8 mouse cellular contexts compared by ENCODE assay signal in the genomic region with DNA sequence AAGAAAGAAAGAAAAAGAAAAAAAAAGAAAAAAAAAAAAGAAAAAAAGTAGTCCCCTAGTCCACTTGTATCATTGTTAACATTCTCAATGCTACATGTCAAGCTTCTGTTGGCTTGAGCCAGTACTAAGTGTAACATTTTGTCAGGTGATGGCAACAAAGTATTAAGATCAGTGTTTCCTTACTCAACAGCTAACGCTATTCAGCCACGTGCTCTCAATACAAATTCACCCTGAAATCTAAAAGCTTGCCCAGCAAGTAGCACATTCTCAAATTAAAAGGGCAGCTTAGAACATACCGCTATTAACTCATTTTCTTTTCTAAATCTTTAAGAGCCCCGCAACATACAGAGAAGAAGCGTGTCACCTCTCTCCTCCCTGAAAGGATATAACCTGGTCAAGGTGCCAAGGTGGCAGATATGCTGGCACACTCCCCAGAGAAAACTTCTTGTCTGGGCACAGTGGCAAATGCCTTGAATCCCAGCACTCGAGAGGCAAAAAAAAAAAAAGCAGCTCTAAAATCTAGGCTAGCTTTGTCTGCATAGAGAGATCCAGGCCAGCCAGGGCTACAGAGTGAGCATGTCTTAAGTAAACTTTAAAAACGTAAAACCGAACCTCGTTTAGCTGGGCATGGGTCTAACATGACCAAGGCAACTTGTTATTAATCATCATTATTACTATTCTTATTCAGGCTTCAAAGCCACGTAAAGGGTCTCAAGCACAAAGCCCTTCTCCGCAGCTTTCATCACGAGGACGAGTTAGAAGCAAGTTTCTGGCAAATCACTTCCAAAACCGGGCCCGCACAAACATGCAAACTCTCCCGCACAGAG. TPM values are rescaled to one million over a fixed set of nuclear protein-coding genes. Genes with fewer than 3 reads are reported as not detected.
DNase-seq lines count a peak whose midpoint lies in the region; ATAC-seq and TF ChIP-seq lines count a peak whose summit lies in the region.

No protein-coding gene starts in this region.

- TF ChIP-seq EP300 in MEL (IDR thresholded peaks at IDR 0.05; ENCODE audit: low read depth in 1 of 2, low read length in 2 of 2): no peak

- H3K36me3 ChIP-seq in C2C12 (ENCODE audit: control insufficient read depth, insufficient read depth) (peaks cover 35% of the 10 kb centered on the region), MEL (ENCODE audit: control insufficient read depth in 1 of 2, insufficient read depth in 2 of 2, low read length in 2 of 2) (peaks cover 12 to 34% of the 10 kb centered on the region in 2 experiments)
- peaks cover 10% of the 10 kb centered on the region for H3K36me3 ChIP-seq in kidney, embryonic 16.5 days (ENCODE audit: insufficient read depth, low read length)

- no peaks in the 10 kb centered on the region for H3K9me3 ChIP-seq in MEL (replicated peaks; ENCODE audit: insufficient read depth, low read length)
- no peaks in the 10 kb centered on the region for H3K9me3 ChIP-seq in kidney, embryonic 16.5 days (ENCODE audit: low read length)

- H3K27me3 ChIP-seq in C2C12 (ENCODE audit: control insufficient read depth, insufficient read depth, insufficient read length) (no peaks in the 10 kb centered on the region), MEL (ENCODE audit: control insufficient read depth in 1 of 2, insufficient read depth in 2 of 2, low read length in 2 of 2) (no peaks in the 10 kb centered on the region)
- H3K27me3 ChIP-seq in kidney, embryonic 16.5 days (ENCODE audit: insufficient read depth, low read length): no peaks in the 10 kb centered on the region

- H3K4me2 ChIP-seq in kidney, embryonic 16.5 days (replicated peaks; ENCODE audit: low read depth, low read length): peak overlapping the region; percentile 89

- ATAC-seq in kidney, embryonic 16.5 days (ENCODE audit: low FRiP score, low TSS enrichment): peak; percentile 11; the same call in 1 of the 2 replicates

- WGBS in kidney, embryonic 16.5 days: under 1% methylated on average over 16 of the region's 16 CpGs

- peak overlapping the region; percentile 92 for H3K9ac ChIP-seq in MEL (ENCODE audit: control insufficient read depth, low read depth, low read length, poor library complexity, severe bottlenecking)
- peak overlapping the region; percentile 98 for H3K9ac ChIP-seq in kidney, embryonic 16.5 days (replicated peaks; ENCODE audit: low read length)

- H3ac ChIP-seq in C2C12 (ENCODE audit: control insufficient read depth, insufficient read length, low read depth): peak overlapping the region; percentile 88

- DNase-seq in MEL (ENCODE audit: low read depth, low spot score): peak; percentile 72
- DNase-seq in embryo, embryonic 9.5 days (ENCODE audit: extremely low spot score): peak; percentile 36
- peak; percentile 24 to 48 for DNase-seq in heart, adult 9 months (ENCODE audit: low spot score in 2 of 2)
- peak; percentile 45 for DNase-seq in lung, postnatal 36 days
- peak; percentile 16 for DNase-seq in thymus, postnatal 25 days
- DNase-seq in right cerebral cortex, postnatal 14 days: no peak

- peaks cover 57% of the 10 kb centered on the region for H3K79me2 ChIP-seq in C2C12 (ENCODE audit: control insufficient read depth, insufficient read depth)
- H3K79me2 ChIP-seq in MEL (ENCODE audit: control insufficient read depth, insufficient read depth, low read length, poor library complexity): peaks cover 36% of the 10 kb centered on the region

- H3K79me3 ChIP-seq in C2C12 (ENCODE audit: low read depth): peaks cover 51% of the 10 kb centered on the region

- TF ChIP-seq CTCF in C2C12 (IDR thresholded peaks at IDR 0.05; ENCODE audit: control insufficient read depth, insufficient read depth, insufficient read length): no peak
- TF ChIP-seq CTCF in MEL (IDR thresholded peaks at IDR 0.05 in 2 of 3, conservative IDR thresholded peaks at IDR 0.05 in 1 of 3; ENCODE audit: control insufficient read depth in 1 of 3, insufficient read depth in 1 of 3, low read depth in 2 of 3, low read length in 3 of 3, poor library complexity in 1 of 3, severe bottlenecking in 1 of 3): no peak

- H3K27ac ChIP-seq in MEL (ENCODE audit: control insufficient read depth, low read depth, low read length): peak overlapping the region; percentile 87
- peak overlapping the region; percentile 99 for H3K27ac ChIP-seq in kidney, embryonic 16.5 days (ENCODE audit: low read length)

- H3K4me3 ChIP-seq in C2C12 (ENCODE audit: insufficient read depth, poor library complexity, severe bottlenecking) (peak overlapping the region; percentile 84), MEL (ENCODE audit: control insufficient read depth in 1 of 2, insufficient read depth in 1 of 2, low read depth in 2 of 2, low read length in 2 of 2) (peak overlapping the region; percentile 91 to 96)
- peak overlapping the region; percentile 87 for H3K4me3 ChIP-seq in kidney, embryonic 16.5 days (ENCODE audit: low read length)

- H3K4me1 ChIP-seq in MEL (ENCODE audit: control insufficient read depth in 1 of 2, insufficient read depth in 2 of 2, low read length in 2 of 2): peaks cover 8 to 10% of the 10 kb centered on the region in 2 experiments
- peaks cover 10% of the 10 kb centered on the region for H3K4me1 ChIP-seq in kidney, embryonic 16.5 days (ENCODE audit: insufficient read depth, low read length)

- TF ChIP-seq POLR2A in MEL (IDR thresholded peaks at IDR 0.05; ENCODE audit: control insufficient read depth in 1 of 2, insufficient read depth in 1 of 2, low read depth in 1 of 2, low read length in 2 of 2, poor library complexity in 1 of 2): no peak

- TF ChIP-seq RAD21 in MEL (IDR thresholded peaks at IDR 0.05; ENCODE audit: low read depth, low read length): no peak

TF ChIP-seq in C2C12, 6 proteins besides CTCF, POLR2A, EP300 and RAD21:
- TF ChIP-seq MYOG (IDR thresholded peaks at IDR 0.05; ENCODE audit: control insufficient read depth, extremely low read depth, insufficient read length) (no peak), USF1 (IDR thresholded peaks at IDR 0.05; ENCODE audit: low read depth) (peak; percentile 34)

TF ChIP-seq in MEL, 35 proteins besides CTCF, POLR2A, EP300 and RAD21 (continues in another document):
- TF ChIP-seq GATA1 (IDR thresholded peaks at IDR 0.05; ENCODE audit: low read depth, low read length) (no peak), ZC3H11A (IDR thresholded peaks at IDR 0.05; ENCODE audit: low read depth, low read length) (no peak), POLR2AphosphoS2 (IDR thresholded peaks at IDR 0.05; ENCODE audit: low read length) (no peak), KAT2A (conservative IDR thresholded peaks at IDR 0.05; ENCODE audit: low read depth, low read length) (no peak), MEF2A (IDR thresholded peaks at IDR 0.05; ENCODE audit: extremely low read depth, insufficient replicate concordance, low read depth, low read length, poor library complexity, severe bottlenecking) (no peak), BHLHE40 (IDR thresholded peaks at IDR 0.05; ENCODE audit: borderline replicate concordance, low read depth, low read length) (no peak), TCF12 (IDR thresholded peaks at IDR 0.05; ENCODE audit: low read depth, low read length) (no peak), GABPA (IDR thresholded peaks at IDR 0.05; ENCODE audit: low read depth, low read length) (no peak), MAFK (IDR thresholded peaks at IDR 0.05; ENCODE audit: borderline replicate concordance, low read depth, low read length) (no peak), MYC (IDR thresholded peaks at IDR 0.05; ENCODE audit: low read depth, low read length) (peak; percentile 94), NRF1 (IDR thresholded peaks at IDR 0.05; ENCODE audit: insufficient read depth, low read depth, low read length, poor library complexity, severe bottlenecking) (no peak), MXI1 (IDR thresholded peaks at IDR 0.05; ENCODE audit: low read depth, low read length) (peak; percentile 94), MAX (IDR thresholded peaks at IDR 0.05; ENCODE audit: low read length) (peak; percentile 93), E2F4 (IDR thresholded peaks at IDR 0.05; ENCODE audit: borderline replicate concordance, low read depth, low read length) (no peak), JUND (IDR thresholded peaks at IDR 0.05; ENCODE audit: low read depth, low read length) (no peak), POLR2AphosphoS5 (IDR thresholded peaks at IDR 0.05; ENCODE audit: borderline replicate concordance, low read depth, low read length) (no peak), TAL1 (IDR thresholded peaks at IDR 0.05; ENCODE audit: low read length) (no peak), ELF1 (IDR thresholded peaks at IDR 0.05; ENCODE audit: low read depth, low read length) (no peak), RCOR1 (IDR thresholded peaks at IDR 0.05; ENCODE audit: low read depth, low read length) (no peak), ZNF384 (IDR thresholded peaks at IDR 0.05; ENCODE audit: low read depth, low read length) (peak; percentile 84), UBTF (IDR thresholded peaks at IDR 0.05; ENCODE audit: borderline replicate concordance, insufficient read depth, low read depth, low read length) (no peak), USF2 (IDR thresholded peaks at IDR 0.05; ENCODE audit: borderline replicate concordance in 1 of 2, insufficient read depth in 1 of 2, low read depth in 1 of 2, low read length in 2 of 2) (no peak), USF1 (IDR thresholded peaks at IDR 0.05; ENCODE audit: low read depth, low read length) (peak; percentile 53), ETS1 (IDR thresholded peaks at IDR 0.05; ENCODE audit: low read depth, low read length) (no peak), ZKSCAN1 (IDR thresholded peaks at IDR 0.05; ENCODE audit: low read depth, low read length) (no peak)

RNA-seq across cellular contexts. Expression of gene Naa16, which starts 0.9 kb away (rescaled TPM):
- polyA plus RNA-seq in C2C12 (2012; fragmentation: generic; extraction: Trizol) (8.6 TPM), MEL (2012; ENCODE audit: insufficient read depth in 1 of 2, insufficient read length in 2 of 2, low read depth in 1 of 2, low replicate concordance in 2 of 2, missing spikeins in 1 of 2) (10 to 100 TPM in 1 of 2 experiments, not detected in 1; 51.6 TPM)
- 22.4 and 26.9 TPM in 2 replicates for total RNA-seq in MEL (2012; rRNA removed)
- polyA plus RNA-seq in kidney, embryonic 16.5 days (2015; fragmentation: Nextera tagmentation; extraction: Ambion mirVana): 37.8 and 42.9 TPM in 2 replicates

RNA-seq across cellular contexts. Expression of gene Mtrf1, which starts 7.9 kb away (rescaled TPM):
- polyA plus RNA-seq in C2C12 (2012; fragmentation: generic; extraction: Trizol): 2.7 TPM
- total RNA-seq in MEL (2012; rRNA removed): 4.0 and 4.8 TPM in 2 replicates
- polyA plus RNA-seq in MEL (2012; ENCODE audit: insufficient read depth in 1 of 2, insufficient read length in 2 of 2, low read depth in 1 of 2, low replicate concordance in 2 of 2, missing spikeins in 1 of 2): 1 to 10 TPM in 1 of 2 experiments, not detected in 1; 4.9 TPM
- polyA plus RNA-seq in kidney, embryonic 16.5 days (2015; fragmentation: Nextera tagmentation; extraction: Ambion mirVana): 10.7 and 11.6 TPM in 2 replicates

RNA-seq across cellular contexts. Expression of gene Kbtbd7, which starts 36.7 kb away (rescaled TPM):
- 0.78 TPM for polyA plus RNA-seq in C2C12 (2012; fragmentation: generic; extraction: Trizol)
- 2.6 and 3.8 TPM in 2 replicates for total RNA-seq in MEL (2012; rRNA removed)
- 1 to 10 TPM in 1 of 2 experiments, not detected in 1; 2.7 TPM for polyA plus RNA-seq in MEL (2012; ENCODE audit: insufficient read depth in 1 of 2, insufficient read length in 2 of 2, low read depth in 1 of 2, low replicate concordance in 2 of 2, missing spikeins in 1 of 2)
- 12.3 and 12.6 TPM in 2 replicates for polyA plus RNA-seq in kidney, embryonic 16.5 days (2015; fragmentation: Nextera tagmentation; extraction: Ambion mirVana)
